Mouse (Mus musculus) embryonic facial prominence, embryonic 12.5 days (tissue): ENCODE data around the gene Rapgef1. TPM values are rescaled to one million over a fixed set of nuclear protein-coding genes. Genes with fewer than 3 reads are reported as not detected.
"Not testable (repeated sequence)": the region's sequence is repeated elsewhere in the genome, so short reads cannot be mapped to it uniquely, and the experiment has no call there.

Experiments
- ATAC-seq: fragments of 200-750 bp; cut with Nextera tagmentation; 2 replicates; pipeline ENCODE4 v1.8.0; 2017; ENCODE audit not compliant: insufficient number of reproducible peaks, insufficient read depth, low FRiP score, low TSS enrichment
- H3K27ac ChIP-seq: fragments of 300-500 bp; sonication (generic); 2 replicates; pipeline ENCODE4 v1.5.1; 2016; ENCODE audit warnings: mild to moderate bottlenecking
- H3K27me3 ChIP-seq: fragments of 300-500 bp; sonication (generic); 2 replicates; pipeline ENCODE4 v1.6.1; 2016; ENCODE audit warnings: mild to moderate bottlenecking, moderate library complexity
- H3K36me3 ChIP-seq: fragments of 300-500 bp; sonication (generic); 2 replicates; pipeline ENCODE4 v1.6.1; 2016; ENCODE audit warnings: mild to moderate bottlenecking
- H3K4me1 ChIP-seq: fragments of 300-500 bp; sonication (generic); 2 replicates; pipeline ENCODE4 v1.6.1; 2016
- H3K4me2 ChIP-seq: fragments of 300-500 bp; sonication (generic); replicated peaks from 2 replicates; pipeline ENCODE4 v1.6.1; 2016; ENCODE audit warnings: mild to moderate bottlenecking, moderate library complexity
- H3K4me3 ChIP-seq: fragments of 300-500 bp; sonication (generic); 2 replicates; pipeline ENCODE4 v1.5.1; 2016; ENCODE audit warnings: mild to moderate bottlenecking
- H3K9ac ChIP-seq: fragments of 300-500 bp; sonication (generic); 2 replicates; pipeline ENCODE4 v1.6.1; 2016; ENCODE audit warnings: mild to moderate bottlenecking, moderate library complexity
- H3K9me3 ChIP-seq: fragments of 300-500 bp; sonication (generic); 2 replicates; pipeline ENCODE4 v1.6.1; 2016; ENCODE audit warnings: mild to moderate bottlenecking, moderate library complexity
- WGBS: fragments of 180-500 bp; shearing (Covaris S2); methylation state at CpG from one replicate; pipeline ENCODE4 v1.1.7; 2016; 5-methylcytosine and 5-hydroxymethylcytosine counted together
- polyA plus RNA-seq: library from polyadenylated mRNA; unstranded; fragments of >200 nt; fragmentation: Nextera tagmentation; extraction: Ambion mirVana; gene quantifications from 2 replicates; pipeline ENCODE4 v1.2.1, GENCODE M21; 2016

Rapgef1 gene
- polyA plus RNA-seq, 1 experiment from 2014 or later: 20.3 TPM

DNA sequence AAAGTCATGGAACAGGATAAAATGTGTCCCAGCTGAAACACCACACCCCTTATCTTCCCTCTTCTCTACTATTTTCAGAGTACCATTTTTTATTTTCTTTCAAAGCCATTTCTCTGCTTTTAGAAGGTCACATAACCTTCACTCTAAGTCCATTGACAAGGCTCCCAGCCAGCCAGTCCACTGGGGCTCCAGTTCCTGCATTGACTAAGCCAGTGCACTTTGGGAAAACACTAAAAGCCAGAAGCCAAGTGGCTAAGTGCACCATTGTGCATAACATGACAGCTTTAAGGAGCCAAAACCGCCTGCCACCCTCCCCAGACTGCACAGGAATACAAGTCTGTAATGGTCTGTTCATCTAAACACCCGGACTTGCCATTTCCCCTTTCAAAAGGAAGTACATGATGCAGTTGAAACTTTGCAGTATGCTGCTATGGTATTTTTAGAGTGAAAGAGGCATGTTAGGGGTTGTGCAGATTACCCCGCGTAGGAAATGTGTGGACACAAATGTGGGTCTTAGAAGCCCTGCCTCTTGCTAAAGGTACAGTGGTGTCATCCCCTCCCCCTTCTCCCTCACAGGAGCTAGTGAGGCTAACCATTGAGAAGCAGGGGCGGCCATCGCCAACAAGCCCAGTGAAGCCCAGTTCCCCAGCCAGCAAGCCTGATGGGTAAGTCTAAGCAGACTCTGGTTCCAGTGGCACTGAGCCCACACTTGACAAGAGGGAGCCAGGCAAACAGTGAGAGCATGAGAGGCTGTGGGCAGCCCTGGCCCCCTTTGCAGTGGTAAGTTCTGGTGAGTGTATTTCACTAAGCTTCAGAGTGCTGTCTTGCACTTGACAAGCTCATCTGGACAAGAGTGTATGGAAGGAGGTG, 79.1 kb downstream of the Rapgef1 start:
- 91% methylated on average over 6 of the region's 6 CpGs for WGBS
- Histone ChIP-seq H3K27ac (no peak overlapping the region), H3K4me2 (no peak overlapping the region), H3K27me3 (no peaks in the 10 kb centered on the region), H3K36me3 (peaks cover 70% of the 10 kb centered on the region), H3K9ac (no peak overlapping the region), H3K9me3 (no peaks in the 10 kb centered on the region), H3K4me1 (no peaks in the 10 kb centered on the region), H3K4me3 (no peak overlapping the region)
- no peak for ATAC-seq

GRCm38 (mm10) chr2:29700898-29701297, 81.4 kb downstream of the Rapgef1 start:
- Histone ChIP-seq H3K27me3 (no peaks in the 10 kb centered on the region), H3K36me3 (peaks cover 79% of the 10 kb centered on the region), H3K27ac (no peak overlapping the region), H3K9ac (no peak overlapping the region), H3K4me1 (no peaks in the 10 kb centered on the region), H3K9me3 (no peaks in the 10 kb centered on the region), H3K4me2 (no peak overlapping the region), H3K4me3 (no peak overlapping the region)
- no peak for ATAC-seq

GRCm38 (mm10) chr2:29701393-29701792, 81.9 kb downstream of the Rapgef1 start:
- no peak overlapping the region for H3K9ac ChIP-seq
- no peak overlapping the region for H3K27ac ChIP-seq
- no peak overlapping the region for H3K4me3 ChIP-seq
- no peaks in the 10 kb centered on the region for H3K9me3 ChIP-seq
- no peak for ATAC-seq
- 78% methylated on average over 6 of the region's 6 CpGs for WGBS
- peaks cover 84% of the 10 kb centered on the region for H3K36me3 ChIP-seq
- H3K4me2 ChIP-seq: no peak overlapping the region
- H3K27me3 ChIP-seq: no peaks in the 10 kb centered on the region
- H3K4me1 ChIP-seq: no peaks in the 10 kb centered on the region

DNA sequence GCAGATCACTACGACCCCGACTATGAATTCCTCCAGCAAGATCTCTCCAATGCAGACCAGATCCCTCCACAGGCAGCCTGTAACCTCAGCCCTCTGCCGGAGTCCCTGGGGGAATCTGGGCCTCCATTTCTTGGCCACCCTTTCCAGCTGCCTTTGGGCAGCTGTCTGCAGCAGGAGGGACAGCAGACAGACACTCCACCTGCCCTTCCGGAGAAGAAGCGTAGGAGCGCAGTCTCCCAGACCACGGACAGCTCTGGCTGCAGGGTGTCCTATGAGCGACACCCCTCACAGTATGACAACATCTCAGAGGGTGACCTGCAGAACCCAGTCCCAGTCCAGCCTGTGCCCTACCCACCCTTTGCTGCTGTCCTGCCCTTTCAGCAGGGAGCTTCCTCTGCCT, 82.7 kb downstream of the Rapgef1 start:
- H3K27me3 ChIP-seq: no peaks in the 10 kb centered on the region
- no peaks in the 10 kb centered on the region for H3K9me3 ChIP-seq
- H3K36me3 ChIP-seq: peaks cover 89% of the 10 kb centered on the region
- no peak overlapping the region for H3K9ac ChIP-seq
- H3K27ac ChIP-seq: no peak overlapping the region
- WGBS: 95% methylated on average over 8 of the region's 8 CpGs
- H3K4me2 ChIP-seq: no peak overlapping the region
- no peak overlapping the region for H3K4me3 ChIP-seq
- no peak for ATAC-seq
- H3K4me1 ChIP-seq: no peaks in the 10 kb centered on the region

GRCm38 (mm10) chr2:29703104-29704081, 83.9 kb downstream of the Rapgef1 start:
- Histone ChIP-seq H3K36me3 (peaks cover 96% of the 10 kb centered on the region), H3K4me1 (no peaks in the 10 kb centered on the region), H3K27ac (no peak overlapping the region), H3K9me3 (no peaks in the 10 kb centered on the region), H3K4me2 (no peak overlapping the region), H3K27me3 (no peaks in the 10 kb centered on the region), H3K4me3 (no peak overlapping the region), H3K9ac (no peak overlapping the region)
- ATAC-seq: no peak
- 90% methylated on average over 9 of the region's 9 CpGs for WGBS

GRCm38 (mm10) chr2:29705493-29705892, 86.0 kb downstream of the Rapgef1 start:
- Histone ChIP-seq H3K4me2 (no peak overlapping the region), H3K4me3 (no peak overlapping the region), H3K9ac (no peak overlapping the region), H3K9me3 (no peaks in the 10 kb centered on the region), H3K27ac (no peak overlapping the region), H3K36me3 (peaks cover 91% of the 10 kb centered on the region), H3K4me1 (no peaks in the 10 kb centered on the region), H3K27me3 (no peaks in the 10 kb centered on the region)
- 71% methylated on average over 3 of the region's 3 CpGs for WGBS
- ATAC-seq: no peak

DNA sequence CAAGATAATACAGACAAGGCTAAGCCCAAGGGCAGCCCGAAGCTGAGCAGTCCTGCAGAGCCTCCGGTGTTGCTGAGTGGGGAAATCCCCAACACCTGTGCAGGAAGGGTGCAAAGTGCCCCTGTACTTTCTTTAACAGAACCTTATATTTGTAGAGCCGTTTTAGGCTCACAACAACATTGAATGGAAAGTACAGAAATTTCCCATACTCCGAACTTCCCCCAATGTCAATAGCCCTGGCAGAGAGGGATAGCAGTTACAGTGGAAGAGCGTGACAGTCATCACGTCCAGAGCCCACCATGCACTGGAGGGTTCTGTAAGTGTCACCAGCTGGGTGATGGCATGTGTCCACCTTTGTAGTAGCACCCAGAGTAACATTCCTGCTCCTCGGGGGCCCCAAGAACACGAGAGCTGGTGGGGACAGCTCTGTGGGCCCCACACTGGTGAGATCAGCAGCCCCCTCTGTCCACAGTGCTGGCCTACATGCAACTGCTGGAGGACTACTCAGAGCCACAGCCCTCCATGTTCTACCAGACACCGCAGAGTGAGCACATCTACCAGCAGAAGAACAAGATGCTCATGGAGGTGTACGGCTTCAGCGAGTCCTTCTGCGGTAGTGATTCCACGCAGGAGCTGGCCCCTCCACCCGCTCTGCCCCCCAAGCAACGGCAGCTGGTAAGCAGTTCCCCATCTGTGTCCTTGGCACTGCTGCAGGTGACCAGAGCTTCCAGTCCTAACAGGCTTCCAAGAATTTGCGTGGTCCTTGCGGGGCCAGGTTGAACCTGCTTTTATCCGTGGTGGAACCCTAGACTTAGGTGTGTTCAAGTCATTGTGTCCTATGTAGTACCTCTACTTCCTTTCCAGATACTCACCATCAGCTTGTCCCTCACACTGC, 87.5 kb downstream of the Rapgef1 start:
- Histone ChIP-seq H3K4me3 (no peak overlapping the region), H3K36me3 (peaks cover 89% of the 10 kb centered on the region), H3K27ac (no peak overlapping the region), H3K4me2 (no peak overlapping the region), H3K9ac (no peak overlapping the region), H3K4me1 (no peaks in the 10 kb centered on the region), H3K9me3 (no peaks in the 10 kb centered on the region), H3K27me3 (no peaks in the 10 kb centered on the region)
- ATAC-seq: no peak
- WGBS: 95% methylated on average over 18 of the region's 18 CpGs

DNA sequence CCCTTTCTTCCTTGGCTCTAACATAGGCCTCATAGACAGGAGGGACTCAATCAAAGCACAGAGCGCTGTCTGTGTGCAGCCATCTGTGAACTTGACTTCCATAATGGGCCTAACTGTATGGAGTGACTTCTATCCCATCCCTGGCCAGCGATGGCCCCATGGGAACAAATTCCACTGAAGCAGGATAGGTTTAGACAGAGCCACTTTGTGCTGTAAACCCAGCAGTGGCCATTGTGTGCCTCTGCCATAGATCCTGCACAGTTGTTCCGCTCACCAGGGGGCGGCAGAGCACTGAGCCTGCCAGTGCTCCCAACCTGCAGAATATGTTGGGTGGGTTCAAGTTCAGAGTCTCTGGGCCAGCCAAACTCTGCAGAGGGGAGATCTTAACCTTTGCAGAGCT, 88.2 kb downstream of the Rapgef1 start:
- Histone ChIP-seq H3K9me3 (no peaks in the 10 kb centered on the region), H3K4me1 (no peaks in the 10 kb centered on the region), H3K27me3 (no peaks in the 10 kb centered on the region), H3K9ac (no peak overlapping the region), H3K36me3 (peaks cover 88% of the 10 kb centered on the region), H3K4me2 (no peak overlapping the region), H3K27ac (no peak overlapping the region), H3K4me3 (no peak overlapping the region)
- ATAC-seq: no peak
- WGBS: 86% methylated on average over 4 of the region's 4 CpGs

DNA sequence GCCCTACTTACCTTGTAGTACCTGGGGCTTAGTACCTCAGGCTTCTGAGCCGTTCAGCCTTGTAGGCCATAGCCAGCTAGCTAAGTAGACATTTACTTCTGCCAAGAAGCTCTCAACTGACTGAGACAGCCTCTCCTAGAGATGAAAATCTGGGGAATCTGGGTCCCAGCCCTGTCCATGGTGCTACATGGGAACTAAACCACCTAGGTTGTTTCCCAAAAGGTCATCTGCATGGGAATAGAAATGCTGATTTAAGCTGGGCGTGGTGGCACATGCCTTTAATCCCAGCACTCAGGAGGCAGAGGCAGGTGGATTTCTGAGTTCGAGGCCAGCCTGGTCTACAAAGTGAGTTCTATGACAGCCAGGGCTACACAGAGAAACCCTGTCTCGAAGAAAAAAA, 88.7 kb downstream of the Rapgef1 start:
- H3K9me3 ChIP-seq, H3K4me2 ChIP-seq, H3K27me3 ChIP-seq, H3K4me3 ChIP-seq, ATAC-seq, H3K4me1 ChIP-seq, H3K9ac ChIP-seq, H3K27ac ChIP-seq: not testable (repeated sequence)
- peaks cover 84% of the 10 kb centered on the region for H3K36me3 ChIP-seq
- WGBS: 91% methylated on average over 4 of the region's 4 CpGs

DNA sequence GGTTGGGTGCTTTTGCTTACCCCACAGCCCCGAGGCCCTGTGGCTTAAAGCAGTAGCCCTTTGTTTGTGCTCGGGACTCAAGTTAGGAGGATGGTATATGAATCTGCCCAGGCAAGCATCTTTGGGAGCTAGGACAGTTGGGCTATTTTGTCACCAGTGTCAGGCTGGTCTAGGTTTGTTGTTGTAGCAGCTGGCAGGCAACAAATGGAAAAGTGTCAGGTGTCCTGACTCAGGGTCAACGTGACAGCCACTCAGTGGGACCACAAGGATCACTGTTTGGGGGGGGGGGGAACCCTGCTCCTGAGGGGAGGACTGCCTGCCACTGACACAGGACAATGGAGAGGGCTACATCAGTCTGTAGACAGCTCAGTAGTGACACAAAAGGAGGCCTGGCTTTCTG, 91.5 kb downstream of the Rapgef1 start:
- H3K4me1 ChIP-seq: peaks cover 5% of the 10 kb centered on the region; the same call in 1 of the 2 replicates
- no peak for ATAC-seq
- WGBS: 73% methylated on average over 3 of the region's 3 CpGs
- no peak overlapping the region for H3K27ac ChIP-seq
- no peak overlapping the region for H3K4me3 ChIP-seq
- H3K27me3 ChIP-seq: no peaks in the 10 kb centered on the region
- H3K36me3 ChIP-seq: peaks cover 68% of the 10 kb centered on the region
- H3K4me2 ChIP-seq: no peak overlapping the region
- H3K9me3 ChIP-seq: no peaks in the 10 kb centered on the region
- no peak overlapping the region for H3K9ac ChIP-seq

DNA sequence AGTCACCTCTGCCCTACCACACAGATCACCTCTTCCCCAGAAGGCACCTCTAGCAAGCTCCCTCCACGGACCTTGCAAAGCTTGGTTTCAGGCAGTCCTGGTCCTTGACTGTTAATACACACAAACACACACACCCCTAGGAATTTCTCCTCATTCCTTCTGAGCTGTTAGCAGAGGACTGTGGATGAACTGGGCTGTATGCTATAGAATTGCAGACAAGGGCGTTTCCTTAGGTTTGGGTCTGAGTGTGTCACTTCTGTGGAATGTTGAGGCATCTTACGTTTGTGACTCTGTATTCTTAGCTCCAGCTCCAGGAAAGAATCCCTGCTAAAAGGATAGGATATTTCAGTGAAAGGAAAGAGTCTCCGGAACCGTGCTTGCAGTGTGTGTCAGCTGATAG, 92.4 kb downstream of the Rapgef1 start:
- 87% methylated on average over 5 of the region's 5 CpGs for WGBS
- no peak overlapping the region for H3K27ac ChIP-seq
- peaks cover 12% of the 10 kb centered on the region; the same call in 1 of the 2 replicates for H3K4me1 ChIP-seq
- no peak for ATAC-seq
- no peak overlapping the region for H3K4me2 ChIP-seq
- H3K9ac ChIP-seq: no peak overlapping the region
- no peaks in the 10 kb centered on the region for H3K27me3 ChIP-seq
- H3K36me3 ChIP-seq: peaks cover 62% of the 10 kb centered on the region
- H3K9me3 ChIP-seq: no peaks in the 10 kb centered on the region
- no peak overlapping the region for H3K4me3 ChIP-seq
